Mouse (Mus musculus) activated CD4-positive, CD25-positive, alpha-beta regulatory T cell, adult 4 months (primary cell): ENCODE measurements around the gene Ifitm10. TPM values are rescaled to one million over a fixed set of nuclear protein-coding genes. Genes with fewer than 3 reads are reported as not detected.
"Not testable (repeated sequence)": the region's sequence is repeated elsewhere in the genome, so short reads cannot be mapped to it uniquely, and the experiment has no call there.

Experiments used
- ATAC-seq: one replicate; pipeline ENCODE4 v1.8.0; 2017
- polyA plus RNA-seq, 2 experiments: library from polyadenylated mRNA; unstranded; fragments of 100-300 nt; shearing (Covaris generic); gene quantifications; one replicate each; pipeline ENCODE4 v1.2.1; 2017

Ifitm10 gene
- polyA plus RNA-seq, 2 experiments from 2014 or later = 1.9 to 2.5 TPM

GRCm38 (mm10) chr7:142320906-142321305, 52.6 kb downstream of the Ifitm10 start:
- no peak for ATAC-seq

DNA sequence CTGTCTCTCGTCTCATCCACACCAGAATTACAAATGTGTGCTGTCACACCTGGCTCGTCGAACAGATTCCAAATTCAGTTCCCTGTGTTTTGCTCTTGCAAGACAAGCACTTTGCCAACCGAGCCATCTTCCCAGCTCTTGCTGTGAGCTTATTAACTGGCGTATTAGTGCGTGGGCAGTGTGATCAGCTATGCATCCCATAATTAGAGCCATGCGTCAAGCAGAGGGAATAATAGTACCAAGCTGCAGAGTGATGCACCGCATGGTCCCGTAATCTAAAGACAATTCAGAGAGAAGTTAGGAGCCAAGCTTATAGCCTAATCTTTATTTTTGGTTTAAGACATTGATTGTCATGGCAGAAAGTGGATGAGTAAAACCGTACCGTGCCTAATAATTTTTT, 54.4 kb downstream of the Ifitm10 start:
- no peak for ATAC-seq

DNA sequence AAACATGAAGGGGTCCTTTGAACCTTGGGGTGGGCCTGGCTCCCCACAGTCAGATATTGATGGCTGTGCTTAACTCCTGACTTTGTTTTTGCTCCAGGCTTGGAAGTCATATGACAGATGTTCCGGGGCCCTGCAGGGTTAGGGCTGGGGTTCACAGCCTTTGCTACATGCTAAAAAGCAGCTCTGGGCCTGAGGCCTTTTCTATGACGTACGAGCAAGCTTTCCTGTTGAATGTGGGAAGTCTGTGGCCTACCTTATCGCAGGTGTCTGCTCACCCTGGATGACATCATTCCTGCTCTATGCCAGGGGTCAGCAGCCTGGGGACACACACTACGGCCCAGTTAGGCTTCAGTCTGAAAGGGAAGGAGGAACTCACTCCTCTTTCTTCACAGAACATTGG, 56.3 kb downstream of the Ifitm10 start:
- ATAC-seq = no peak

DNA sequence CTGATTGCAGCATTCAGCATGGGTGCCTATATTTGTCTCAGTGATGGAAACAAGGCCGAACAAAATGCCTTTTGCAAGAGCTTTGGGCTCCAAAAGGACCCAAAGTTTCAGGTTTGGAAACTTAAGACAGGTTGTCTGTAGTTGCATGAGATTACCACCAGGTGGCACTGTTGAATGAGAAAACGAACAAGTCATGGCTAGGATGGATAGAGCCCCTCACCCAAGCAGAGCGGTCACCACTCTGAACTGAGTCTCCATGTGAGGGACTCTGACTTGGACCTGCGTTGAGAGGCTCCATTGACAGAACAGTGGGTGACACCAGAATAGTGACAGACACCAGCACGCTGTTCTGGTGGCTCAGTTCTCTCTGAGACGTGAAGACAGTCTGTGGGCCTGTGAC, 57.0 kb downstream of the Ifitm10 start:
- ATAC-seq = no peak

GRCm38 (mm10) chr7:142314600-142315285, 58.8 kb downstream of the Ifitm10 start:
- no peak for ATAC-seq

DNA sequence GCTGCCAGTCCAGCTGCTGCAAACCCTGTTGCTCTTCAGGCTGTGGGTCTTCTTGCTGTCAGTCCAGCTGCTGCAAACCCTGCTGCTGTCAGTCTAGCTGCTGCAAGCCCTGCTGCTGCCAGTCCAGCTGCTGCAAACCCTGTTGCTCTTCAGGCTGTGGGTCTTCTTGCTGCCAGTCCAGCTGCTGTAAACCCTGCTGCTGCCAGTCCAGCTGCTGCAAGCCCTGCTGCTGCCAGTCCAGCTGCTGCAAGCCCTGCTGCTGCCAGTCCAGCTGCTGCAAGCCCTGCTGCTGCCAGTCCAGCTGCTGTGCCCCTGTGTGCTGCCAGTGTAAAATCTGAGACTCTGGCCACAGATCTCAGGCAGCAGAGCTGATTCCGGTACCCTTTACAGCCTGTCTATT, 69.6 kb downstream of the Ifitm10 start:
- ATAC-seq = not testable (repeated sequence)

DNA sequence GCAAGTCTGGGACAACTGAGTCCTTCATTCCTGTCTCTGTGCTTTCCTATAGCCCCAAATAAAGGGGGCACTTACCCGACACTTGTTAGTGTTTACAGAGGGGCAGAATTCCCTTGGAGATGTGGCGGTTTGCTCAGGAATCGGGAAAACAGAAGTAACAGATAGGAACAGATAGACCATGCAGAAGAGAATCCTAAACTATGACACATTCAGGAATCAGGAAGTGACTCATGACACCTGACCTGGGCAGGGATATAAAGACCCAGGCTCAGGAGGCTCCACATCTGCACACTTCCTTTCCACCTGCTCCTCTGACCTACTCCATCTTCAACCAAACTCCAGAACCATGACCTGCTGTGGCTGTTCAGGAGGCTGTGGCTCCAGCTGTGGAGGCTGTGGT, 70.3 kb downstream of the Ifitm10 start, which contains the start of gene Krtap5-4:
Krtap5-4 (plus strand) TSS at position 301 of the 400 bp plus-strand sequence.
- no peak for ATAC-seq

GRCm38 (mm10) chr7:142297018-142297417, 76.5 kb downstream of the Ifitm10 start, which contains the start of gene Krtap5-1:
Gene Krtap5-1, minus strand, starts transcription at chr7:142297118.
- ATAC-seq = not testable (repeated sequence)

DNA sequence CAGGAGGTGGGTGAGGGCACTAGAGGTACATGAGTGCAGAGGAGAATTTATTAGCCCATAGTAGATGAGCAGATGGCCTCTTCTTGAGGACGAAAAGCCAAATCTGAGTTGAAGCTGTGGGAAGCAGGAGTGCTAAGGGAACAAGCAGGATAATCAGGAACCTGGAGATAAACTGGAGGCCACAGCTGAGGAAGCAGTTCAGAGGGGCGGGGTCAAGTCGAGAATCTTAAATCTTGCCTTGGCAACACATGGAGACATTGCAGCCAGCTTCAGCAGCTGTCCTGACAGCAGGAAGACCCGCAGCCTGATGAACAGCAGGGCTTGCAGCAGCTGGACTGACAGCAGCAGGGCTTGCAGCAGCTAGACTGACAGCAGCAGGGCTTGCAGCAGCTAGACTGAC, 77.4 kb downstream of the Ifitm10 start:
- not testable (repeated sequence) for ATAC-seq

DNA sequence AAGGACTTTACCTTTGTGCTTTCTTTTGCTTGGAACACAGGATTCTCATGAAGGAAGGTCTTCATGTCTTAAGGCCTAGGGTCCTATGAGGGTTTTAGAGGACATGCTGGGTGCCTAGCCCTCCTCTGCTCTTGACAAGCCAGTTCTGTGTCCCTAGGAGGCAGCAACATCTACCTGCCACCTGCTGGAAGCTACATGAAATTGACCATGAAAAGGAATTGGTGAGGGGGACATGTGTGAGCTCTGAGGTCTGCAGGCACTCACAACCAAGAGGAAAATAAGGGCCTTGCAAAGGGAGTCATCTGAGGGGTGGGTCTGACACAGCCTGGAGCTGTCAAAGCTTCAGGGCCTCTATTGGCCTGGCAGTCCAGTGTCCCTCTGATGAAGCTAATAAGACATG, 78.1 kb downstream of the Ifitm10 start:
- no peak for ATAC-seq

GRCm38 (mm10) chr7:142293851-142294250, 79.7 kb downstream of the Ifitm10 start:
- ATAC-seq = peak; percentile 49

GRCm38 (mm10) chr7:142285910-142286612, 87.5 kb downstream of the Ifitm10 start:
- not testable (repeated sequence) for ATAC-seq

DNA sequence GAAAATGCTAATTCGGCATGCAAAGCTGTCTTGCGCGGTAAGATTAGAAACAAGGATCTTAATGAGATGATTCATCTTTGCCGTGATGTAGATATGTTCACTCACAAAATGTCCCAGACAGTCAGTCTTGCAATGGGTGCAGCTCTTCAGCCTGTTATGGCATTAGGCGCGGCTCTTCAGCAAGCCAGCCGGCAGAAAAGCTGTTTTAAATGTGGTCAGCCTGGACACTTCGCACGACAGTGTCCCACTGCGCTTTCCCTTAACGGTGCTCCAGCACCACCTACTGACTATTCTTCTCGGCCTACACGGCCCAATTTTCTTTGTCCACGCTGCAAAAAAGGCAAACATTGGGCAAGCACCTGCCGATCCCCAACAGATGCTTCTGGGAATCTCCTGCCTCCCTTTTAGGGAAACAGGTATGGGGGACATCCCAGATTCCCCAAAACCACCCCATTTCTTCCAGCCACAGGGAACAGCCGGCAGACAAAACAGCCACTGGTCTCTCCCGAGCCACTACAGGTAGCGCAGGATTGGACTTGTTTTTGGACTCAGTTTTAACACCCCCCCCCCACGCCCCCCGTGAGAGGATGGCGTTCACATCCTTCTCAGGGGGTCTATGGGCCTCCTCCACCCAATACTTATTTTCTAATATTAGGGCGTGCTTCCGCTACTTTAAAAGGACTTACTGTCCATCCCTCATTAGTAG, 88.3 kb downstream of the Ifitm10 start:
- no peak for ATAC-seq

GRCm38 (mm10) chr7:142284615-142285080, 88.9 kb downstream of the Ifitm10 start:
- ATAC-seq = peak; percentile 58

GRCm38 (mm10) chr7:142284023-142284591, 89.4 kb downstream of the Ifitm10 start:
- peak; percentile 74 for ATAC-seq

DNA sequence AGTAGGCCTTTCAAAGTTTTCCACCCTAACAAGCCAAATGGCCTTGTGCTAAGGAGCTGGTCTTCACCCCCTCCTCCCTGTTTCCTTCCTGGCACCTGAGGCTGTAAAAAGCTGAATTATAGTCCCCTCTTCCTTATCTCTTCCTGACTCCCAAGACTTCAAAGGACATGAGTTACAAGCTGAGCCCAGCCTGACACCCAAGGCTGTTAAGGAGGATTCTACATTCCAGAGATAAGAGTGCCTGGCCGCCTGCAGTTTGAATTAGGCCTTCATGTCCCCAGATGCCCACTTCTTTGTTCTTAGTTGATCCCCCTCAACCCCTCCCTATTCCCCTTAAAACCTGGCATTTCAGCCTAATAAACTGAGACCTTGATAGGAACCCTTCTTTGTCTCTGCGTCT, 90.7 kb downstream of the Ifitm10 start:
- not testable (repeated sequence) for ATAC-seq

DNA sequence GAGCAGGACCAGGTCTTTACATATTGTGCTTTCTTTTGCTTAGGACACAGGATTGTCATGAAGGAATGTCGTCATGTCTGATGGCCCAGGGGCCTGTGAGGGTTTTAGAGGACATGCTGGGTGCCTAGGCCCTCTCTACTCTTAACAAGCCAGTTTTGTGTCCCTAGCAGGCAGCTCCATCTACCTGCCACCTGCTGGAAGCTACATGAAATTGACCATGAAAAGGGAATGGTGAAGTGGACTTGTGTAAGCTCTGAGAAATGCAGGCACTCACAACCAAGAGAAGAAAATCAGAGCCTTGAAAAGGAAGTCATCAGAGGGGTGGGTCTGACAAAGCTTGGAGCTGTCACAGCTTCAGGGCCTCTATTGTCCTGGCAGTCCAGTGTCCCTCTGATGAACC, 94.3 kb downstream of the Ifitm10 start:
- ATAC-seq = not testable (repeated sequence)

GRCm38 (mm10) chr7:142278183-142278582, 95.4 kb downstream of the Ifitm10 start:
- ATAC-seq = not testable (repeated sequence)
